Mouse (Mus musculus) thymus, adult 2 months (tissue): ENCODE data around the gene Cspg5.
A peak's percentile ranks its signal among the peaks of the same experiment; 100 is the strongest.

Experiments used
- CTCF ChIP-seq: fragments of 200-500 bp; IDR thresholded peaks from 2 replicates; pipeline ENCODE4 v1.5.1; 2012; ENCODE audit warnings: mild to moderate bottlenecking, control low read depth, low read length, moderate library complexity, borderline replicate concordance; ENCODE audit not compliant: control insufficient read depth, poor library complexity, insufficient read depth; ENCODE audit errors: extremely low read depth
- POLR2A ChIP-seq: fragments of 200-500 bp; IDR thresholded peaks from 2 replicates; pipeline ENCODE4 v1.6.1; 2012; ENCODE audit warnings: mild to moderate bottlenecking, low read length, control low read depth, moderate library complexity; ENCODE audit not compliant: control insufficient read depth, poor library complexity, insufficient read depth; ENCODE audit errors: extremely low read depth

DNA sequence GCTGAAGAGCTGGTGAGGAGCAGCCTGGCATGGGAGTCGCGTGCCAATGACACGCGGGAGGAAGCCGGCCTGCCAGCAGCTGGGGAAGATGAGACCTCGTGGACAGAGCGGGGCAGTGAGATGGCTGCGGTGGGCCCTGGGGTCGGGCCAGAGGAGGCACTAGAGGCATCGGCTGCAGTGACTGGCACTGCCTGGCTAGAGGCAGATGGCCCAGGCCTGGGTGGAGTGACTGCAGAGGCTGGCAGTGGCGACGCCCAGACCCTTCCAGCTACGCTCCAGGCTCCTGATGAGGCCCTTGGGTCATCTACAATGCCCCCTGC, 2.7 kb downstream of the Cspg5 start:
- 0 out of 2 replicates have a peak, but pooled peaks have one; percentile 34 for TF ChIP-seq CTCF
- TF ChIP-seq POLR2A: no peak
